Mouse (Mus musculus) frontal cortex, postnatal 10 days (tissue): ENCODE results near the gene Ptprq.

ENCODE experiments used
- DNase-seq, 2 experiments: peaks; one replicate each; pipeline ENCODE4 v3.0.0; 2022; ENCODE audit warnings: low spot score in 2 of 2, mixed read lengths in 1 of 2

The Ptprq gene

DNA sequence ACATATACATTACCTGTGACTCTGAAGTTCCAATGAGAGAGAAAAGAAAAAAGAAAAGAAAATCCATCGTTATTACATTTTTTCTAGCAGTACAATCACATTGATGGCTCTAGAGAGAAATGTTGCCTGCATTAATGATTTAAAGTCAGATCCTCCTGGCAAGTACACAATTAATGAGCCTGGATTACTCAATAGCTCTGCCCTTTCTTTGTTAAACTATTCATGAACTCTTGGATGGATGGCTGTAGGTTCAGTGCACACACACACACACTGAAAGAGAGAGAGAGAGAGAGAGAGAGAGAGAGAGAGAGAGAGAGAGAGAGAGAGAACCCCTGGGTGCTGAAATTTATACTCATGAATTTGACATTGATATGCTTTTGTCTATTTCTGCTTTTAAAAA, at the start of gene Ptprq:
Ptprq (minus strand) TSS at position 246 of the 400 bp plus-strand sequence.
- DNase-seq, result no peak

DNA sequence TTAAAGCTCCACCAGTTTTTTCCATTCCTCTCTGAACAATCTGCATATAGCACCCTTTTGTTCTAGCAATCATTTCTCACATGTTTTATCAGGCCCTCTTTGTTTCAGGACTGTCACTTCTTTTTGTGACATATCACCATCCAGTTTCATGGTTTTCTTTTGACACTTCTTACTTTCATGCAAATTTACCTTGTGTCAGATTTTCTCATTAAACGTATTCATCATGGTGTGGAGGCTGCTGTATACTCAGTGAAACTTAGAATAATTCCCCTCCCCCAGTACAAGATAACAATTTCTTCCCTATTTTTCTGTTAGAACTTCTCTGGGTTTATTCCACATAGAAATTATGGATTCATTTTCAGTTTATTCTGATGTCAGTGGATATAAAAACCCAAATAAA, 39.8 kb upstream of the Ptprq start:
- no peak for DNase-seq

DNA sequence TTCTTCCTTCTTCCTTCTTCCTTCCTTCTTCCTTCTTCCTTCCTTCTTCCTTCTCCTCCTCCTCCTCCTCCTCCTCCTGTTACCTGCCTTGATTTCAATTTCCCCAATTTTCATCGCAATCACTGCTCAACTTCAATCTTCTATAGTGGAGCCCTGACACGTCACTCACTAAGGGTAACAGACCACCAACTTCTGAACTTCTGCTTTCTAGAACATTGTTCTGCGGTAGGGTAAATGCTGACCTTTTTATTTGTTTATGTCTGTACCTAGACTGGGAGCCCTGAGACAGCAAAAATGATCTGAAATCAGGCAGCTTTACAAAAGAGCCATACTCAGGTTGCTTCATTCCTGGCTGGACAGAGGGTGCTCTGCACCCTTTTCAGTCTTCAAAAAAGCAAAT, 33.6 kb upstream of the Ptprq start:
- DNase-seq, result no peak

DNA sequence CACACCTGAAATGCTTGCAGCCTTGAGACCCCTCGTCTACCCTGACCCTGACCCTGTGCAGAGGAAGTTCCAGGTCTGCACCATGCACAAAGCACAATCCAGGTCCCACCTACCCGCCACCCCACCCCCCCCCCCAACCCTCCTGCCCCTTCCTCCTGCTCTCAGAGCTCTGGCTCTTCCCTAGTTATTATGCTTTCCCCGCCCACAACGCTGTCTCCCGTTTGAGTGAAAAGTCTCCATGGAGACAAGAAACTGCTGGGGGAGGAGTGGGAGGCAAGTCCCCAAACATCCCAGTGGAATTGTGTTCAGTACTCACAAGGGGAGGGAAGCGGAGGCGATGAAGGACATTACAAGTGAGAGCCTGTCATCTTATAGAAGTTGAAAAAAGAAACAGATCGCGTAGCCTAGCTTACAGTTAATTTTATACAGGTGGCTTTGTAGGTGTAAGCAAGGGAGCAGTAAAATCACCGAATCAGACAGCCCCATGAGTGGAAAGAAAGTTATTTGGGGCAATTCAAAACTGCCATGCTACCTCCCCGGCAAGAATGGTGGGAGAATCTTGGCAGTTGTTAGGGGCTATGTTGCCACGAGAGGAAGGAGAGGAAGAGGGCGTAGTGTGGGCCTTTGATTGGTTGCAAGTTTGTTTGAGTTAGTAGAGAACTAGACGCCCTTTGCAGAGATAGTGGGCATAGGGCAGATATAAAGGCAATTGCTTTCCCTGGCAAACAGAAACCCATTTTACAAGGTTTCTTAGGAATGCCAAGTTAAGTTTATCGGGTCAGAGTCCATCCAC, 32.7 kb upstream of the Ptprq start:
- DNase-seq, result peak; percentile 36 to 57

DNA sequence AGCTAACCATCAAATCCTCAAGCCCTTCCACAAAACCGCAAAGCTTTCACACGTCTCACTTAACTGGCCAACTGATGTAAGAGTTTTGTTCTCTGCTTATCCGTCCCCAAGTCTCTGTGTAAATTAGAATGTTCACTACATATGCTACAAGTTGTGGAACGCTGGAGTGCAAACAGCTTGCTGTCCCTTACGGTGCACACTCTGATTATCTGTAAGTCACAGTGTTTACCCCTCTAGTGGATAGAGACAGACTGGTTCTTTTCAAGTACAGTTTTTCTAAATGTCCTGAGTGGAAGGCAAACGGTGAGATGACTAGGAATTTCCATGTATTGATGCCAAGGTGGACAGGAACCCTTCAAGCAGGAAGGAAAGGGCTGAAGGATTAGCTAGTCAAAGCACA, 32.1 kb upstream of the Ptprq start:
- DNase-seq, result no peak

DNA sequence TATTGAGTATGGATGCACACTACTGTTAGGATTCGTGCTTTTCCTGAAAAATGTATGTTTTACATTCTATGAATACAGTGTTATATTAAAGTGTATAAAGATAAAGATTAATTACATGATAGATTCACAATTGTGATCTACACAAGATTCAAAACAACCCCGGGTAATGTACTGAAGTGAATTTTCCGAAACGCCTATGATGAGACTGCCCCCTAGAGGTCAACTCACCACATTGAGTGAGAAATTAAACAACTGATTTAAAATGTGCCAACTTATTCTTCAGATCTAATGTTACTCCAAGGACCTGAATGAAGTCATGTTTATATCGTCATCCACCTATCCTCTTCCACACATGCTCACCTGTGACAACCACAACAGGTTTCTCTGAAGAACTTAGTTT, 27.7 kb upstream of the Ptprq start:
- DNase-seq, result no peak

DNA sequence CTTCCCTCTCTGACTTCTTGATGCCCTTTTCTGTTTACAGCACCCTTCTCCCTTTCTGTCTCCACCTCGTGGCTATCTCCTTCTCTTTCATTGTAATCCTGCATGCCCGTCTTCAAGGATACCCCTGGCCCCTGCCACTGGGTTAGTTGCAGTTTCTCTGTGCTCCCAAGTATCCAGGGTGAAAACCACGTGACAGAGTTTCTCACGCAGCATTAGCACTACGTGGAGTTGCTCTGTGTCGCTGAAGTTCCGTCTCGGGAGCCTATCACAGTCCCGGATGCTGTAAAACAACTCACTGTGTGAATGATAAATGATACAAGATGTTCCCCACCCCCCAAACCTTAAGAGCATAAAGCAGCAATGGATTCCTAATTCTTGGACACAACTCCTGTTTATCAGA, 26.9 kb upstream of the Ptprq start:
- no peak for DNase-seq

DNA sequence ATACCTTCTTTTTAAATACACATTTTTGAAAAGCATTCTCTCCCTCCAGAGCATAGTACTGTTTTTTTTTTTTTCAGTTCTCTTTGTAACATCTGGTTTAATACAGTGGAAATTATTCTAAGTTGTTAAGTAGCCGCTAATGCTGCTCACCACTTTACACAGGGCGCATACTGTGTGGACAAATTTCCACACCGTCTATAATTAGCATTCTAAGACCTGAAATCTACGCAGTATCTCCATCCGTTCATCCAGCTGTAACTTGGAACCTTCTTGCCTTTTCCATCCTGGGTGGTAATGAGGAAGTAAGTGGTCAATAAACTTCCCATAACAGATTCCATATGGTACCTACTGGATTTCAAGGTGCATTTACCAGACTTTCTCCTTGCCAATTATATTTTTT, 20.0 kb upstream of the Ptprq start:
- DNase-seq, result no peak

DNA sequence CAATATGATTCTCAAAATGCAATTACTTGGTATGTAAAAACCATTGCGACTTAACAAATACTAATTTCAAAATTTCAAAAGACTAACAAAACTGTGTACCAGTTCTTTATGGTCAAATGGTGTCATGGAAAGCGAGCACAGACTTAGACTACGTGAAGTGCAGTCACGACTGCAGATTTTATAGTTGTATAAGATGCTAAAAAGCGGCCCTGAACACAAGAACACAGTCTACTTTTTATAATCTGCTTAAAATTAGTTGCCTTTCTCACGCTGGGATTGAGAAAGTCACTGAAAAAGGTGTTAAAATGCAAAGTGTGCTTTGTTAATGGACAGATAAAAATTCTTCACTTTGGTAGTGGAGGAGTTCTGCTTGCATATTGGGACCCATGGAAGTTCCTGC, 17.9 kb upstream of the Ptprq start:
- no peak for DNase-seq

DNA sequence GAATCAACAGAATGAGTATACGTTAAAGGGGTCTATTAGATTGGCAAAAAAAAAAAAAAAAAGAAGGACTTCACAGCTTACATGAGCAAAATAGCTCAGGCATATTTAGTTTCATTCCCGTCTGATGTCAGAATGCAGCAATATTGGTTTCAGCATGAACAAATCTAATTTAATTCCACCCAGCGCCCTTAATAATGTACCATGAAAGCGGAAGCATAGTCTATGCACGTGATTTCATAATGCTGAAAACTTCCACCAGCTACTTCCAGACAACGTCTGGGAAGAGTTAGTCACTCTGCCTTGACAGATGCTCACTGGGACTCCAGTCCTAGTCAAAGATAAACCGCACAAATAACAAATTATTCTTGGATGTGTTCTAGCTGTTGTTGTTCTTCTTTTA, 15.6 kb upstream of the Ptprq start:
- no peak for DNase-seq

DNA sequence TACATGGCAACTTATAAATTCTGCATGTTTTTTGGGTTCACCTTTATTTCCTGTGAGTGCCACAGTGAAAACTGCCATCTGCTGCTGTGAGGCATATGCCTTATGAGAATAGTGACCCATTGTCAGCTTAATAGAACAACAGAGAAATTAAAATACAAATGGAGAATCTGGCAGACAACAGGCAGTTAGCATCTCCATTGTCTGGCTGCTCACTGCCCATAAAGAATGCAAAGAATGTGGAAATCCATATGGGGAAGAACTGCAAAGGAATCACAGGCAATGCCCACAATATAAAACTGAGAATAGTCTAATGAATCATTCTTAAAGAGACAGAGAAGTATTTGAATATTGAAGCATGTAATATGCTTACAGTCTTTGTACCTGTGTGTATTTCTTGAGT, 14.5 kb upstream of the Ptprq start:
- DNase-seq, result no peak

DNA sequence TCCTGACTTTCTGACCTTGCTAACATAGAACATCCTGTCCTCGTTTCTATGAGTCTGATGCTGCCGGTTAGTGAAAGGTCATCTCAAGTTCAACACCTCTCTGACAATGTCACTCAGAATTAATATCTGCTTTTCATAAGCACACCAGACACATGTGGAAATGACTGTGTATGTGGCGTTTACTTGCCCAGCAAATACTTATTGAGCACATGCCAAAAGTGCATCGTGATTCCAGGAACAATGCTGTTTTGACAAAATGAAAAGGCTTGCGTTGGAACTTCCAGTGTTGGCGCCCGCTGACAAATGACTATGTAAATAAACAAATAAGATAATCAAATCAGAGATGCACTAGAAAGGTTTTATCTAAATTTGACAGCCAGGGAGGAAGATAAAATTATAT, 5.8 kb upstream of the Ptprq start:
- DNase-seq, result no peak

DNA sequence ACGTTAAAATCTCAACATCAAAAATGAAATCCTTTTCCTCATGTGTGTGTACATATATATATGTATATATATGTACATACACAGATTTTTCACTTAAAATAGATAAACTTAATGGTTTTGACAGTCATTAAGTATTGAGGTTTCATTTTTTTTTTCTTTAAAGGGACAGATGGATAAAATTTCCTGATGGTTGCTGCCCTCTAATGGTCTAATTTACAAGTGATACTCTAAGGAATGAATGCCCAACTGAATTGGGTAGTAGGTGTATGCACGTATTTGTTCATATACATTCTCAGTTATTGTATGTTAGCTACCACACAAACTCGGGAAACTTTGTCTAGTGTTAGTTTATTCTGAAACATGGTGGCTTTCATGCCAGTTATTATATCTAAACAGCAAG, 15.4 kb downstream of the Ptprq start:
- DNase-seq, result no peak

DNA sequence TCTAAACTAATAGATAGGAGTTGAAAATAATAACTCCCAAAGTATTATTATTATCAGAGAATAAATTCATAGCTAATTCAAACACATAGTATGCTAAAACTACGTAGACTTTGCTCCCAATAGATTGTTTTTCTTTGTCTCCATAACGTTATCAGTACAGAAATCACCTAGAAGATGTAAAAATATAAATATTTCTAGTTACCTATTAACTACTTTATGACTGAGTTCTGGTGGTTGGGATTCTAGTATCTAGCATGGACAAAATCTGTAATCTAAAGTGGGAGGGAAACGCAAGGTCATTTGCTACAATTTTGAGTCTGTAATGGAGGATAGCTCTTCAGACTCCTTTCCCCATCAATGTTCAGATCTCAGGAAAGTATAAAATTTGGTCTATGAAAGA, 18.9 kb downstream of the Ptprq start:
- no peak for DNase-seq

DNA sequence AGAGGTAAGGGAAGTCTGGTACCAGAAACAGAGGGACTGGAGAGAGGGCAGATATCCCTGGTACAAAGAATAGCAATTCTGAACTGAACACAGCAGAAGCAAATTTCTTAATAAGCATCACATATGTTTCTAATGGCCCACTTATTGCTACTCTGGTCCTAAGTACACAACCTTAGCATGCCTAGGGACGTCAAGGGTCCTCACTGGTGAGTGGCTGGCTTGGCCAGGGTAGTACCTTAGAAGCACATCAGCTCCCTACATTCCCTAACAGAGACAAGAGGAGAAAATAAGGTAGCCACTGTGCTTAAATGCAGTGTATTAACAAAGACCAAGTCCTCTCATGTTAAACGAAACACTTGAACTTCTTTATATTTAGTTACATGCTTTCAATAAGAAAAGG, 21.1 kb downstream of the Ptprq start:
- no peak for DNase-seq

DNA sequence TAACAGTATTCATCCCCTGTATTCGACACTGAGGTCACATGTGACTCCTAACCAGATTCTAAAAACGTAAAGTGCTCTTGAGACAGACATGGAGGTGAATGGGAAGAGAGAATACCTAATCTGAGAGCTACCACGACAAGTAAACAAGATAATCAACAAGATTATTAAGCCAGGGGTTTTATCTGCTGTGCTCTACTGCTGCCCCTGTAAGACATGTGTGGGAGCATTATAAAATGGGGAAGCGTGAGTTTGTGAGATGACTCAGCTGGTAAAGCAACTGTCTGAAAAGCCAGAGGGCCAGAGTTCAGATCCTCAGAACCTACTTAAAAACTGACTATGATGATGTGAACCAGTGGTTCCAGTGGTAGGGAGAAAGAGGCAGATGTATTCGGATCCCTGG, 22.7 kb downstream of the Ptprq start:
- DNase-seq, result no peak

DNA sequence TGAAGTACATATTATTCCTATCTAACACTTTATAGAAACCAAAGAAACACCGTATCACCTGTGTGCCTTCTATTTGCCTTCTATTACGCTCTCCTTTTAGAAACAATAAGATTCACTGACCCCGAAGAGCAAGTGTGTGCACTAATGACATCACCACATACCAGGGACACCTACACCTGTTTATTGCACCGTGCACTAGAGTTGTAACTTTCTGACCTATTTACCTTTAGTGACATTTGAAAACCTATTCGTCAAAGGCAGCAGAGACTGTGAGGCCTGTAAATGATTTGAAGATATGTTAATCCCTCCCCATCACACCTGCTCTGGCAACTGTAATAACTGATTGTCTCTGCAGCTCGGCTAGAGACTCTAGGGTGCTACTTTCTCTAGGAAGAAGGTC, 32.5 kb downstream of the Ptprq start:
- DNase-seq, result no peak

DNA sequence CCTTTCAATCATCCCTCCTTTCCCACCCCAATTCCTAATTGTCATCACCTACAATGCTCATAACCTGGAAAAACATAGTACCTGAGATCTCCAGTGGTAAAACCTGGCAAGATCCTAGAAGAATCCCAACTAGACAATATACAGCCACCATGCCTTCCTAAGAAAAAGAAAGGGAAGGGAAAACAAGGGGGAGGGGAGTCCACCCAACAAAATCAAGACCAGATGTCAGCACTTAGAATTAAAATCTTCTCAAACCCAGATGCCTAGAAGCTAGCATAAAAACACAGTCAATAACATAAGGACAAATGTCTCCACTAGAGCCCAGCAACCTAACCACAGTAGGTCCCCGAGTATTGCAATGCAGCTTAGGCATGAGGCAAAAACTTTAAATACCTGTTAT, 43.9 kb downstream of the Ptprq start:
- DNase-seq, result no peak

DNA sequence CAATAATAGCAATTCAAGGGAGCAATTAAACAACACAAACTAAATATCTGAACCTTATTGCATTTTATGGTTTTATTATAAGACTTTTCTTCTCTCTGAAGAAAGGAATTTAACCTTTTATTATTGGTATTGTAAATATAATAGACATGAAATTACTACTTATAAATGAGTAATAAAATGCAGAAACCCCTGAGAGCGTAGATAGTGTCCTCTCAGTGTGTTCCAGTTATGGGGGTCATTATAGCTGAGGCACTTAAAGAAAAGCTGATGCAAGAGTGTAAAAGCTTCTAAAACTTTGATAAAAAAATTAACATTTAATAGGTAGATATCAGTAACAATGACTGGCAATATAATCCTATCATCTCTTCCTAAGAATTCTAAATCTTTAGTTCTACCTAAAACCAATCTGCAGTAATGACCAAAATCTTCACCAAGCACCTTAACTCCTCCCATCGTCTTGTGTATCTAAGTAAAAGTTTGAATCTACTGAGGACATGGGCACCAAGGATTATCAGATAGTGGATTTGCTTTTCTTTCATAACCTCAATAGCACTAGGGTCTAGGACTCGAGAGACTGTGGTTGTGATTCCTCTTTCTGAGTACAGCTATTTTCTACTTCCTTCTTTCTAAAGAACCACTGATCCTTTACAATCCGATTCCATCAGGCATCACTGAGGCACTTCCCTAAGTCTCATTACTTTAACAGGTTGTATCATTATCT, 51.3 kb downstream of the Ptprq start:
- no peak for DNase-seq

DNA sequence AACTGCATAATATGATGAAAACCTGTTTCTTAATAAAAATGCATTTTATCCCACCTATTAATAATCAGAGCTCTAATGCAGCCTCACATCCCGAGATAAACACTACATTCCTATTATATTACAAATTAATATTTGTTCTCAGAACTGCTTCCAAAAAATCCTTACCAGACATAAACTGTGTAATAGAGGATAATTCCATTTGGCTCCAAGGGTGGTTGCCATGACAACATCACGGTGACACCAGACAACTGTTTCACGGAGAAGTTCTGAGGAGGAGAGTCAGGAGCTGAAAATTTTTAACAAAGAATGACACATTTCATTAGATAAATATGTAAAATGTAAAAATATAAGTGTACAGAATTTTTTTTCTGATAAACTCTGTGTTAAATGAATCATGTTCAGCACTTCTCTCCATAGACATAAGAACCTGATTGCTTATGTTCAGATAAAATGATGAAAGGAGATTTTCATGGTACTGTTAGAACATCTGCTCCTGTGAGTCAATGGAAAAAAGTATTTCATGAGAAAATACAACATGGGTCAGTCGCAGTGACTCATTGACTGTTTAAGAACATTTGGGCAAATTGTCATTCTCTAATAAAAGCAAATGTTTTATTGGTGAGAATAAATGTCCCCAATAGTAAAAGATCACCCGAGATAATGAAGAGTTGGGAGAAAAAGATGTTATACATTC, 57.3 kb downstream of the Ptprq start:
- DNase-seq, result peak in 1 of 2 experiments; percentile 7

DNA sequence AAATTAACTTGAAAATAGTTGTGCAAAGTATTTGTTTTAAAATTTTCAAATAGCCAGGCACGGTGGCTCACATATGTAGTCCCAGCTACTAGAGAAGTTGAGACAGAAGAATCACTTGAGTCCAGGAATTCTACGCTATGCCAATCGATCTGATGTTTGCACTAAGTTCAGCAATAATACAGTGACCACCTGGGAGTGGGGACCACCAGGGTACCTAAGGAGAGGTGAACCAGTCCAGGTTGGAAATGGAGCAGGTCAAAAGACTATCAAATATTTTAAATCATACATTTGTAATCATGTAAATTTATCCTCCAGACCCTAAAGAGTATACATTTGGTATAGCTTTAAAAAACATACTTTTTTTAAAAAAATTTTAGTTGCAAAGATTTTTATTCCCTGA, 57.9 kb downstream of the Ptprq start:
- DNase-seq, result no peak

DNA sequence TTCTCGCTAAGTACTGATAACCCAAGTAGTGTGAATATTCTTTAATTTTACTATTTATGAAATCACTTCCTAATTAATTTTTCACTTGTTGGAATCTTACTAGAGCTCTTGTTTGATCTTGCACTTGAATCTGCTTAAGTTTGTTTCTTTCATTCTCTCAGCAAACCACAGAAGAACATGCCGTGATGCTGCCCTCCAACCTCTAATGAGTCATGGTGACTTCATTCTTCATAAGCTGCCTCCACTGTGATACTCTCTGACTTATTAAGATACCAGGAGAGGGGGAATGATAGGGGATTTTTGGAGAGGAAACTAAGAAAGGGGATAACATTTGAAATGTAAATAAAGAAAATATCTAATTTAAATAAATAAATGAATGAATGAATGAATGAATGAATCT, 60.7 kb downstream of the Ptprq start:
- no peak for DNase-seq

DNA sequence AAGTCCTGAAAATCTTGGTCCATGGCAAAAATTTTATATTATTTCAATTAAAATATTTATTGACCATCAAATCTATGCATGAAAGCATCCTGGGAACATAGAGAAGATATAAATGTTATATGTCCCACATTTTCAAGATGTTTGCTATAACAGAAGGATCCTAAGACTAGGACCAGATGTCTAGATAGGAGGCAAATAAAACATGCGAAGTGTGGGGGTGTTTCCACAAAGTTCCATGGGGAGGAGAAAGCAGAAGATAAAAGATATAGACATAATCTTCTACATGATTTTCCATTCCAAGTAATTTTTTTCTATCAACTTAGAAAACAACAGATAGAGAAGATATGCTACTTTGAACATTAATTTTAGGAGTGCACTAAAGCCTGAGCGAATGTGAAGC, 70.2 kb downstream of the Ptprq start:
- peak in 1 of 2 experiments; percentile 4 for DNase-seq
